Mouse (Mus musculus): ENCODE measurements at regions not wholly inside any gene's neighbourhood (a gene's known extent, or its start where the extent isn't known, plus 50 kb on each side); places are given as distances from the start of the nearest gene placed in this dataset.

- Histone ChIP-seq H3K4me3 (ENCODE audit: low read length) (no peak overlapping the region), H3K36me3 (ENCODE audit: control insufficient read depth, insufficient read depth, low read length) (no peaks in the 10 kb centered on the region), H3K4me2 (ENCODE audit: low read length) (no peak overlapping the region), H3K27ac (ENCODE audit: low read depth, low read length) (no peak overlapping the region), H3K9ac (ENCODE audit: low read depth, low read length) (no peak overlapping the region), H3K9me3 (ENCODE audit: control insufficient read depth, low read length) (no peaks in the 10 kb centered on the region), H3K27me3 (replicated peaks; ENCODE audit: control insufficient read depth, insufficient read depth, low read length) (no peaks in the 10 kb centered on the region), H3K4me1 (ENCODE audit: control insufficient read depth, insufficient read depth, low read depth, low read length) (no peaks in the 10 kb centered on the region)
- 38% methylated on average over 9 of the region's 9 CpGs for WGBS
- ATAC-seq: no peak
Observed at GRCm38 (mm10) chr11:7975845-7976244, 688.5 kb downstream of the Tns3 start.

GRCm38 (mm10) chr11:7949931-7950330 lies 714.4 kb downstream of the Tns3 start:
- Histone ChIP-seq H3K4me1 (ENCODE audit: control insufficient read depth, insufficient read depth, low read depth, low read length) (no peaks in the 10 kb centered on the region), H3K36me3 (ENCODE audit: control insufficient read depth, insufficient read depth, low read length) (no peaks in the 10 kb centered on the region), H3K27me3 (replicated peaks; ENCODE audit: control insufficient read depth, insufficient read depth, low read length) (no peaks in the 10 kb centered on the region), H3K9me3 (ENCODE audit: control insufficient read depth, low read length) (no peaks in the 10 kb centered on the region), H3K27ac (ENCODE audit: low read depth, low read length) (no peak overlapping the region), H3K9ac (ENCODE audit: low read depth, low read length) (no peak overlapping the region), H3K4me2 (ENCODE audit: low read length) (no peak overlapping the region), H3K4me3 (ENCODE audit: low read length) (no peak overlapping the region)
- ATAC-seq: no peak

GRCm38 (mm10) chr11:7949201-7949875 lies 715.0 kb downstream of the Tns3 start:
- Histone ChIP-seq H3K9me3 (ENCODE audit: control insufficient read depth, low read length) (no peaks in the 10 kb centered on the region), H3K27me3 (replicated peaks; ENCODE audit: control insufficient read depth, insufficient read depth, low read length) (no peaks in the 10 kb centered on the region), H3K4me2 (ENCODE audit: low read length) (no peak overlapping the region), H3K9ac (ENCODE audit: low read depth, low read length) (no peak overlapping the region), H3K36me3 (ENCODE audit: control insufficient read depth, insufficient read depth, low read length) (no peaks in the 10 kb centered on the region), H3K4me3 (ENCODE audit: low read length) (no peak overlapping the region), H3K27ac (ENCODE audit: low read depth, low read length) (no peak overlapping the region), H3K4me1 (ENCODE audit: control insufficient read depth, insufficient read depth, low read depth, low read length) (no peaks in the 10 kb centered on the region)
- 74% methylated on average over 6 of the region's 6 CpGs for WGBS
- ATAC-seq: no peak

GRCm38 (mm10) chr11:7944956-7945515 lies 719.3 kb downstream of the Tns3 start:
- no peak overlapping the region for H3K9ac ChIP-seq (ENCODE audit: low read depth, low read length)
- no peak overlapping the region for H3K4me3 ChIP-seq (ENCODE audit: low read length)
- no peaks in the 10 kb centered on the region for H3K36me3 ChIP-seq (ENCODE audit: control insufficient read depth, insufficient read depth, low read length)
- 85% methylated on average over 5 of the region's 5 CpGs for WGBS
- H3K27ac ChIP-seq (ENCODE audit: low read depth, low read length): no peak overlapping the region
- H3K4me2 ChIP-seq (ENCODE audit: low read length): no peak overlapping the region
- no peaks in the 10 kb centered on the region for H3K4me1 ChIP-seq (ENCODE audit: control insufficient read depth, insufficient read depth, low read depth, low read length)
- ATAC-seq: no peak
- H3K9me3 ChIP-seq (ENCODE audit: control insufficient read depth, low read length): no peaks in the 10 kb centered on the region
- H3K27me3 ChIP-seq (replicated peaks; ENCODE audit: control insufficient read depth, insufficient read depth, low read length): no peaks in the 10 kb centered on the region

GRCm38 (mm10) chr11:7944373-7944772 lies 720.0 kb downstream of the Tns3 start:
- ATAC-seq: no peak
- no peaks in the 10 kb centered on the region for H3K9me3 ChIP-seq (ENCODE audit: control insufficient read depth, low read length)
- H3K36me3 ChIP-seq (ENCODE audit: control insufficient read depth, insufficient read depth, low read length): no peaks in the 10 kb centered on the region
- no peak overlapping the region for H3K9ac ChIP-seq (ENCODE audit: low read depth, low read length)
- no peak overlapping the region for H3K4me3 ChIP-seq (ENCODE audit: low read length)
- no peak overlapping the region for H3K27ac ChIP-seq (ENCODE audit: low read depth, low read length)
- no peak overlapping the region for H3K4me2 ChIP-seq (ENCODE audit: low read length)
- no peaks in the 10 kb centered on the region for H3K27me3 ChIP-seq (replicated peaks; ENCODE audit: control insufficient read depth, insufficient read depth, low read length)
- 84% methylated on average over 4 of the region's 4 CpGs for WGBS
- no peaks in the 10 kb centered on the region for H3K4me1 ChIP-seq (ENCODE audit: control insufficient read depth, insufficient read depth, low read depth, low read length)

- no peaks in the 10 kb centered on the region for H3K9me3 ChIP-seq (ENCODE audit: control insufficient read depth, low read length)
- H3K36me3 ChIP-seq (ENCODE audit: control insufficient read depth, insufficient read depth, low read length): no peaks in the 10 kb centered on the region
- H3K27ac ChIP-seq (ENCODE audit: low read depth, low read length): no peak overlapping the region
- 70% methylated on average over 3 of the region's 3 CpGs for WGBS
- no peaks in the 10 kb centered on the region for H3K27me3 ChIP-seq (replicated peaks; ENCODE audit: control insufficient read depth, insufficient read depth, low read length)
- ATAC-seq: no peak
- H3K9ac ChIP-seq (ENCODE audit: low read depth, low read length): no peak overlapping the region
- H3K4me3 ChIP-seq (ENCODE audit: low read length): no peak overlapping the region
- no peaks in the 10 kb centered on the region for H3K4me1 ChIP-seq (ENCODE audit: control insufficient read depth, insufficient read depth, low read depth, low read length)
- H3K4me2 ChIP-seq (ENCODE audit: low read length): no peak overlapping the region
Observed at GRCm38 (mm10) chr11:7933611-7934010, 719.9 kb upstream of the Igfbp3 start.

GRCm38 (mm10) chr11:7932638-7933037 lies 718.9 kb upstream of the Igfbp3 start:
- Histone ChIP-seq H3K27ac (ENCODE audit: low read depth, low read length) (no peak overlapping the region), H3K27me3 (replicated peaks; ENCODE audit: control insufficient read depth, insufficient read depth, low read length) (no peaks in the 10 kb centered on the region), H3K4me1 (ENCODE audit: control insufficient read depth, insufficient read depth, low read depth, low read length) (no peaks in the 10 kb centered on the region), H3K4me3 (ENCODE audit: low read length) (no peak overlapping the region), H3K9me3 (ENCODE audit: control insufficient read depth, low read length) (no peaks in the 10 kb centered on the region), H3K4me2 (ENCODE audit: low read length) (no peak overlapping the region), H3K9ac (ENCODE audit: low read depth, low read length) (no peak overlapping the region), H3K36me3 (ENCODE audit: control insufficient read depth, insufficient read depth, low read length) (no peaks in the 10 kb centered on the region)
- ATAC-seq: no peak
- WGBS: 90% methylated on average over 5 of the region's 5 CpGs

GRCm38 (mm10) chr11:7931064-7931797 lies 717.5 kb upstream of the Igfbp3 start:
- Histone ChIP-seq H3K27ac (ENCODE audit: low read depth, low read length) (no peak overlapping the region), H3K9ac (ENCODE audit: low read depth, low read length) (no peak overlapping the region), H3K4me3 (ENCODE audit: low read length) (no peak overlapping the region), H3K4me2 (ENCODE audit: low read length) (no peak overlapping the region), H3K27me3 (replicated peaks; ENCODE audit: control insufficient read depth, insufficient read depth, low read length) (no peaks in the 10 kb centered on the region), H3K9me3 (ENCODE audit: control insufficient read depth, low read length) (no peaks in the 10 kb centered on the region), H3K36me3 (ENCODE audit: control insufficient read depth, insufficient read depth, low read length) (no peaks in the 10 kb centered on the region), H3K4me1 (ENCODE audit: control insufficient read depth, insufficient read depth, low read depth, low read length) (no peaks in the 10 kb centered on the region)
- 83% methylated on average over 2 of the region's 3 CpGs for WGBS
- ATAC-seq: no peak

GRCm38 (mm10) chr11:7927676-7928075 lies 714.0 kb upstream of the Igfbp3 start:
- H3K27ac ChIP-seq (ENCODE audit: low read depth, low read length): no peak overlapping the region
- no peak overlapping the region for H3K4me2 ChIP-seq (ENCODE audit: low read length)
- H3K4me3 ChIP-seq (ENCODE audit: low read length): no peak overlapping the region
- H3K4me1 ChIP-seq (ENCODE audit: control insufficient read depth, insufficient read depth, low read depth, low read length): no peaks in the 10 kb centered on the region
- no peak for ATAC-seq
- H3K27me3 ChIP-seq (replicated peaks; ENCODE audit: control insufficient read depth, insufficient read depth, low read length): no peaks in the 10 kb centered on the region
- no peaks in the 10 kb centered on the region for H3K9me3 ChIP-seq (ENCODE audit: control insufficient read depth, low read length)
- no peak overlapping the region for H3K9ac ChIP-seq (ENCODE audit: low read depth, low read length)
- H3K36me3 ChIP-seq (ENCODE audit: control insufficient read depth, insufficient read depth, low read length): no peaks in the 10 kb centered on the region
